Mouse (Mus musculus) forebrain, postnatal 0 days (tissue): ENCODE data around the gene Zfp503. TPM values are rescaled to one million over a fixed set of nuclear protein-coding genes. Genes with fewer than 3 reads are reported as not detected.
A peak's percentile ranks its signal among the peaks of the same experiment; 100 is the strongest.

Experiments used
- ATAC-seq: fragments of 200-750 bp; cut with Nextera tagmentation; 2 replicates; pipeline ENCODE4 v1.8.0; 2017; ENCODE audit warnings: mild to moderate bottlenecking, moderate library complexity
- DNase-seq: peaks from one replicate; pipeline ENCODE4 v3.0.0-alpha.2; 2015
- H3K27ac ChIP-seq: fragments of 300-500 bp; sonication (generic); 2 replicates; pipeline ENCODE4 v1.5.1; 2014; ENCODE audit warnings: low read depth, mild to moderate bottlenecking, antibody characterized with exemption, low read length, moderate library complexity, mixed read lengths
- H3K27me3 ChIP-seq: fragments of 300-500 bp; sonication (generic); 2 replicates; pipeline ENCODE4 v1.6.1; 2014; ENCODE audit warnings: mild to moderate bottlenecking, low read length, mixed read lengths; ENCODE audit not compliant: insufficient read depth
- H3K36me3 ChIP-seq: fragments of 300-500 bp; sonication (generic); 2 replicates; pipeline ENCODE4 v1.6.1; 2014; ENCODE audit warnings: mild to moderate bottlenecking, moderate library complexity; ENCODE audit not compliant: insufficient read depth
- H3K4me1 ChIP-seq: fragments of 300-500 bp; sonication (generic); 2 replicates; pipeline ENCODE4 v1.6.1; 2014; ENCODE audit warnings: antibody characterized with exemption; ENCODE audit not compliant: insufficient read depth
- H3K4me2 ChIP-seq: fragments of 300-500 bp; sonication (generic); 2 replicates; pipeline ENCODE4 v1.6.1; 2014; ENCODE audit warnings: low read depth, mild to moderate bottlenecking, moderate library complexity
- H3K4me3 ChIP-seq: fragments of 300-500 bp; sonication (generic); 2 replicates; pipeline ENCODE4 v1.5.1; 2014; ENCODE audit warnings: low read depth, low read length, mixed read lengths
- H3K9ac ChIP-seq: fragments of 300-500 bp; sonication (generic); 2 replicates; pipeline ENCODE4 v1.6.1; 2014; ENCODE audit warnings: mild to moderate bottlenecking
- H3K9me3 ChIP-seq: fragments of 300-500 bp; sonication (generic); 2 replicates; pipeline ENCODE4 v1.6.1; 2016; ENCODE audit warnings: low read length
- CTCF ChIP-seq: sonication (generic); IDR thresholded peaks from 2 replicates; pipeline ENCODE4 v1.5.1; 2016; ENCODE audit warnings: antibody characterized with exemption, control low read depth, low read depth
- WGBS: fragments of 180-500 bp; shearing (Covaris S2); extraction: QIAGEN DNeasy Blood & Tissue Kit; methylation state at CpG from one replicate; pipeline ENCODE4 v1.1.7; 2014; 5-methylcytosine and 5-hydroxymethylcytosine counted together
- polyA plus RNA-seq: library from polyadenylated mRNA; unstranded; fragments of >200 nt; fragmentation: Nextera tagmentation; extraction: Ambion mirVana; gene quantifications from 2 replicates; pipeline ENCODE4 v1.2.1, GENCODE M21; 2015
- total RNA-seq: library from RNA; depleted of rRNA; stranded (reverse); fragments of >200 nt; gene quantifications from 2 replicates; pipeline ENCODE4 v1.2.3, GENCODE M21; 2014

Zfp503 gene
- total and polyA plus RNA-seq, 2 experiments from 2014 or later: 5.0 to 8.7 TPM

- H3K36me3 ChIP-seq: no peaks in the 10 kb centered on the region
- no peak overlapping the region for H3K4me2 ChIP-seq
- no peak overlapping the region for H3K27ac ChIP-seq
- peak; percentile 64 for TF ChIP-seq CTCF
- H3K4me3 ChIP-seq: no peak overlapping the region
- H3K27me3 ChIP-seq: peaks cover 20% of the 10 kb centered on the region; the same call in 1 of the 2 replicates
- DNase-seq (peak; percentile 68), ATAC-seq (peak; percentile 69)
- H3K4me1 ChIP-seq: peaks cover 4% of the 10 kb centered on the region; the same call in 1 of the 2 replicates
- no peak overlapping the region for H3K9ac ChIP-seq
- WGBS: 13% methylated on average over 2 of the region's 2 CpGs
- no peaks in the 10 kb centered on the region for H3K9me3 ChIP-seq
Measured at GRCm38 (mm10) chr14:22020885-22021284, 31.5 kb upstream of the Zfp503 start.

- H3K4me3 ChIP-seq: 0 out of 2 replicates have a peak overlapping the region, but pooled peaks have one; percentile 18
- ATAC-seq: no peak
- H3K9ac ChIP-seq: no peak overlapping the region
Measured at GRCm38 (mm10) chr14:22019949-22020845, 30.8 kb upstream of the Zfp503 start.

GRCm38 (mm10) chr14:22019252-22019948 is 30.0 kb upstream of the Zfp503 start, which contains the start of gene Lrmda:
TSS of gene Lrmda (plus strand) at chr14:22019712.
- Histone ChIP-seq H3K36me3 (no peaks in the 10 kb centered on the region), H3K27ac (no peak within 1 kb of the TSS), H3K4me3 (0 out of 2 replicates have a peak within 1 kb of the TSS, but pooled peaks have one; percentile 18), H3K9me3 (no peaks in the 10 kb centered on the region), H3K9ac (no peak within 1 kb of the TSS), H3K27me3 (peaks cover 23% of the 10 kb centered on the region; the same call in 1 of the 2 replicates), H3K4me2 (peak within 1 kb of the TSS; percentile 48), H3K4me1 (peaks cover 4% of the 10 kb centered on the region; the same call in 1 of the 2 replicates)
- no peak for TF ChIP-seq CTCF
- WGBS: 6% methylated on average over 33 of the region's 33 CpGs
- ATAC-seq (peak; percentile 23; the same call in 1 of the 2 replicates), DNase-seq (no peak)

More at GRCm38 (mm10) chr14:22019949-22020845, 30.8 kb upstream of the Zfp503 start:
- Histone ChIP-seq H3K4me2 (peak overlapping the region; percentile 48), H3K27me3 (peaks cover 23% of the 10 kb centered on the region; the same call in 1 of the 2 replicates), H3K27ac (no peak overlapping the region), H3K9me3 (no peaks in the 10 kb centered on the region), H3K4me1 (peaks cover 4% of the 10 kb centered on the region; the same call in 1 of the 2 replicates), H3K36me3 (no peaks in the 10 kb centered on the region)
- no peak for DNase-seq
- 48% methylated on average over 12 of the region's 12 CpGs for WGBS
- no peak for TF ChIP-seq CTCF

GRCm38 (mm10) chr14:22017011-22017410 is 27.6 kb upstream of the Zfp503 start:
- no peak for ATAC-seq
- TF ChIP-seq CTCF: no peak
- WGBS: 68% methylated on average over 5 of the region's 5 CpGs

GRCm38 (mm10) chr14:22014781-22015180 is 25.4 kb upstream of the Zfp503 start:
- DNase-seq (no peak), ATAC-seq (no peak)
- Histone ChIP-seq H3K9ac (no peak overlapping the region), H3K9me3 (no peaks in the 10 kb centered on the region), H3K36me3 (no peaks in the 10 kb centered on the region), H3K4me2 (no peak overlapping the region), H3K27ac (no peak overlapping the region), H3K4me3 (no peak overlapping the region), H3K4me1 (peaks cover 4% of the 10 kb centered on the region; the same call in 1 of the 2 replicates), H3K27me3 (peaks cover 19% of the 10 kb centered on the region; the same call in 1 of the 2 replicates)
- WGBS: 82% methylated on average over 4 of the region's 4 CpGs
- TF ChIP-seq CTCF: no peak

More at GRCm38 (mm10) chr14:22017011-22017410, 27.6 kb upstream of the Zfp503 start:
- Histone ChIP-seq H3K27me3 (peaks cover 23% of the 10 kb centered on the region; the same call in 1 of the 2 replicates), H3K27ac (no peak overlapping the region), H3K4me1 (peaks cover 4% of the 10 kb centered on the region; the same call in 1 of the 2 replicates), H3K9me3 (no peaks in the 10 kb centered on the region), H3K4me2 (no peak overlapping the region), H3K4me3 (no peak overlapping the region), H3K36me3 (no peaks in the 10 kb centered on the region), H3K9ac (no peak overlapping the region)
- DNase-seq: no peak

GRCm38 (mm10) chr14:22014315-22014714 is 24.9 kb upstream of the Zfp503 start:
- TF ChIP-seq CTCF: no peak
- H3K36me3 ChIP-seq: no peaks in the 10 kb centered on the region
- 89% methylated on average over 5 of the region's 5 CpGs for WGBS
- no peak overlapping the region for H3K27ac ChIP-seq
- H3K9me3 ChIP-seq: no peaks in the 10 kb centered on the region
- no peak for ATAC-seq
- H3K4me1 ChIP-seq: no peaks in the 10 kb centered on the region
- H3K4me3 ChIP-seq: no peak overlapping the region
- H3K9ac ChIP-seq: no peak overlapping the region
- peaks cover 15% of the 10 kb centered on the region; the same call in 1 of the 2 replicates for H3K27me3 ChIP-seq
- no peak overlapping the region for H3K4me2 ChIP-seq
- no peak for DNase-seq
